Mouse (Mus musculus): ENCODE data around the gene Nufip1. TPM values are rescaled to one million over a fixed set of nuclear protein-coding genes. Genes with fewer than 3 reads are reported as not detected.
A peak's percentile ranks its signal among the peaks of the same experiment; 100 is the strongest.

Nufip1 gene
- total and polyA plus RNA-seq, 3 experiments = 20.6 to 36.5 (median 21.6) TPM

DNA sequence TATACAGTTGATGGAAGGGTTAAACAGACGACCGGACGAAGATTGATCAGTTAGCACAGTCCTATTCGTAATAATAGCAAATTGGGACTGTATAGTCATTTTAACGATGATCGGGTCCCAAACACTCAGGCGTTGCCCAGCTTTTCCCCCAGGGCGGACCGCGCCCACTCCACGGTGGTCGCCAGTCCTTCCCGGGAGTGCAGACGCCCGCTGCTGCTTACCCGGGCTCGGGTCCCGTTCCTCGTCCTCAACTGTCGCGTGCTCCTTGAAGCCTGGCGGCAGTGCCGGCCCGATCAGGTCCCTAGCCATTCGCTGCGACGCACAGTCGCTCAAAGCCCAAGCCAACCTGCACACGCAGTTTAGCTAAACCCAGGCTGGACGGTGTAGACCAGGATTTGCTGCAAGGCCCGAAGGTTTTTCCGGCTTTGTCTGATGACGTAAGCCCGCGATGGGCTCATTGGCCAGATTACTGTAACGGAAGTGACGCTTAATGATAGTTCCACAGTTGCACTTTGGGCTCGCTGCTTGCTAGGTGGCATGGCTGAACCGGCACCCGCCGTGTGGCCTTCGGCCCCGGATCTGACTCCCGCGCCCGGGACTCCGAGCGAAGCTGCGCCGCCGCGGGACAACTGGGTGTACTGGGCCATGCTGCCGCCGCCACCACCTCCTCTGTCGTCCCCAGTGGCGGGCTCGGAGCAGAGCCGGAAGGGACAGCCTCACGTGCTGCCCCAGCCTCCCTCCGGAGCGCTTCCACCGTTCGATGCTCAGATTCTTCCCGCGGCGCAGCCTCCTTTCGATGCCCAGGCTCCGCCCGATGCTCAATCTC is at the start of gene Nufip1, which contains the start of gene Gpalpp1 (continued):
- TF ChIP-seq POLR2AphosphoS5 (IDR thresholded peaks at IDR 0.05; ENCODE audit: borderline replicate concordance, low read depth, low read length) = no peak
- peak; percentile 64 to 88; a peak in 3 of 4 replicates for TF ChIP-seq POLR2A (IDR thresholded peaks at IDR 0.05; ENCODE audit: control insufficient read depth in 1 of 2, insufficient read depth in 1 of 2, low read depth in 1 of 2, low read length in 2 of 2, poor library complexity in 1 of 2)
- TF ChIP-seq ETS1 (IDR thresholded peaks at IDR 0.05; ENCODE audit: low read depth, low read length) = peak; percentile 29; the same call in 1 of the 2 replicates
- TF ChIP-seq MAX (IDR thresholded peaks at IDR 0.05; ENCODE audit: low read length) = peak; percentile 93
- TF ChIP-seq BHLHE40 (IDR thresholded peaks at IDR 0.05; ENCODE audit: borderline replicate concordance, low read depth, low read length) = peak; percentile 86

DNA sequence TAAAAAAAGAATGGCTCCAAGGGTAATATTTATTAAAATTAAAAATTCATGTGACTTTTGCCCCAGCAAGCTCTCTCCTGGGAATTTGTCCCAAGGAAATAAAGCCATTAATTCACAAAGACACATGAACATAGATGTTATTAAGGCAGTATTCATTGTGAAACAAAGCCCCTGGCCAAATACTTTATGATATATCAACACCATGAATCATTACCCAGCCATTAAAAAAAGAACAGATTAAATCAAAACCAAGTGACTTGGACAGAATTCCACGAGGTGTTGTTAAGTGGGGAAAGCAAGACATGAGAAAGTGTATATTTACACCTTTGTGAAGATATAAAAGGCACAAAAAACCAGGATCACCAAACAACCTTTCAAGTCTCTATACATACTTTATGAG is 43.5 kb upstream of the Nufip1 start:
- Histone ChIP-seq H3K36me3 (ENCODE audit: control insufficient read depth in 1 of 2, insufficient read depth in 2 of 2, low read length in 2 of 2) (no peaks in the 10 kb centered on the region), H3K79me2 (ENCODE audit: control insufficient read depth, insufficient read depth, low read length, poor library complexity) (no peaks in the 10 kb centered on the region), H3K27me3 (ENCODE audit: control insufficient read depth in 1 of 2, insufficient read depth in 2 of 2, low read length in 2 of 2) (peaks cover 0 to 10% of the 10 kb centered on the region in 2 experiments), H3K9me3 (replicated peaks; ENCODE audit: insufficient read depth, low read length) (no peaks in the 10 kb centered on the region), H3K27ac (ENCODE audit: control insufficient read depth, low read depth, low read length) (no peak overlapping the region), H3K4me3 (ENCODE audit: control insufficient read depth in 1 of 2, insufficient read depth in 1 of 2, low read depth in 2 of 2, low read length in 2 of 2) (no peak overlapping the region), H3K9ac (ENCODE audit: control insufficient read depth, low read depth, low read length, poor library complexity, severe bottlenecking) (no peak overlapping the region), H3K4me1 (ENCODE audit: control insufficient read depth in 1 of 2, insufficient read depth in 2 of 2, low read length in 2 of 2) (no peaks in the 10 kb centered on the region)
- no peak for DNase-seq (ENCODE audit: low read depth, low spot score)
- TF ChIP-seq TBP (IDR thresholded peaks at IDR 0.05; ENCODE audit: low read depth, low read length) = no peak
- no peak for TF ChIP-seq MEF2A (IDR thresholded peaks at IDR 0.05; ENCODE audit: extremely low read depth, insufficient replicate concordance, low read depth, low read length, poor library complexity, severe bottlenecking)
- TF ChIP-seq SMC3 (IDR thresholded peaks at IDR 0.05; ENCODE audit: low read depth, low read length) = no peak
- no peak for TF ChIP-seq KAT2A (conservative IDR thresholded peaks at IDR 0.05; ENCODE audit: low read depth, low read length)
- no peak for TF ChIP-seq RAD21 (IDR thresholded peaks at IDR 0.05; ENCODE audit: low read depth, low read length)
- no peak for TF ChIP-seq MXI1 (IDR thresholded peaks at IDR 0.05; ENCODE audit: low read depth, low read length)
- no peak for TF ChIP-seq HCFC1 (IDR thresholded peaks at IDR 0.05; ENCODE audit: low read depth, low read length)
- no peak for TF ChIP-seq BHLHE40 (IDR thresholded peaks at IDR 0.05; ENCODE audit: borderline replicate concordance, low read depth, low read length)
- TF ChIP-seq POLR2AphosphoS5 (IDR thresholded peaks at IDR 0.05; ENCODE audit: borderline replicate concordance, low read depth, low read length) = no peak
- no peak for TF ChIP-seq GATA1 (IDR thresholded peaks at IDR 0.05; ENCODE audit: low read depth, low read length)
- no peak for TF ChIP-seq ETS1 (IDR thresholded peaks at IDR 0.05; ENCODE audit: low read depth, low read length)

DNA sequence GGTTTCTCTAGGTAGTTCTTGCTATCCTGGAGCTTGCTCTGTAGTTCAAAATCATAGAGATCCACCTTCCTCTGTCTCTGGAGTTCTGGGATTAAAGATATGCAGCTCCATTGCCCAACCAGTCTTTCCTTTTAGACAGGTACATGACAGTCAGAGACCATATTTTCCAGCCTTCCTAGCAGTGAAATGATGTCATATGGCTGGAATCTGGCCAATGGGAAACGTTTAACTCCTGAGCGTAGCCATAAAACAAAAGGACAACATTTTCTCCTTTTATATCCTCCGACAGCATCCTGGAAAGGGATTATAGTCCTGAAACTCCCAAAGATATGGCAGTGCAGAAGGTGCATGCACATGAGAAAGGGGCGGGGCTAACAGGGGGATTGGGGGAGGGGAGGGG is 42.4 kb upstream of the Nufip1 start:
- Histone ChIP-seq H3K9me3 (replicated peaks; ENCODE audit: insufficient read depth, low read length) (no peaks in the 10 kb centered on the region), H3K4me1 (ENCODE audit: control insufficient read depth in 1 of 2, insufficient read depth in 2 of 2, low read length in 2 of 2) (no peaks in the 10 kb centered on the region), H3K27ac (ENCODE audit: control insufficient read depth, low read depth, low read length) (no peak overlapping the region), H3K9ac (ENCODE audit: control insufficient read depth, low read depth, low read length, poor library complexity, severe bottlenecking) (no peak overlapping the region), H3K36me3 (ENCODE audit: control insufficient read depth in 1 of 2, insufficient read depth in 2 of 2, low read length in 2 of 2) (no peaks in the 10 kb centered on the region), H3K27me3 (ENCODE audit: control insufficient read depth in 1 of 2, insufficient read depth in 2 of 2, low read length in 2 of 2) (peaks cover 0 to 9% of the 10 kb centered on the region in 2 experiments), H3K79me2 (ENCODE audit: control insufficient read depth, insufficient read depth, low read length, poor library complexity) (no peaks in the 10 kb centered on the region), H3K4me3 (ENCODE audit: control insufficient read depth in 1 of 2, insufficient read depth in 1 of 2, low read depth in 2 of 2, low read length in 2 of 2) (no peak overlapping the region)
- DNase-seq (ENCODE audit: low read depth, low spot score) = no peak
- TF ChIP-seq GATA1 (IDR thresholded peaks at IDR 0.05; ENCODE audit: low read depth, low read length) (no peak), TBP (IDR thresholded peaks at IDR 0.05; ENCODE audit: low read depth, low read length) (no peak)

Measured in MEL (cell line).